Mouse (Mus musculus): ENCODE measurements around the gene Fcho1. TPM values are rescaled to one million over a fixed set of nuclear protein-coding genes. Genes with fewer than 3 reads are reported as not detected.

The Fcho1 gene
- polyA plus RNA-seq, 1 experiment: not detected

GRCm38 (mm10) chr8:71668220-71668975 lies 57.1 kb downstream of the Fcho1 start:
- 0 out of 2 replicates have a peak overlapping the region, but pooled peaks have one; percentile 29 for H3K27ac ChIP-seq (replicated peaks; ENCODE audit: low read depth, low read length)
- H3K4me1 ChIP-seq (ENCODE audit: control insufficient read depth, insufficient read depth, insufficient read length, low read length): peaks cover 10% of the 10 kb centered on the region
- H3K4me3 ChIP-seq (ENCODE audit: insufficient read depth, low read depth, low read length): peak overlapping the region; percentile 19

GRCm38 (mm10) chr8:71667256-71667655 lies 58.3 kb downstream of the Fcho1 start:
- H3K4me1 ChIP-seq (ENCODE audit: control insufficient read depth, insufficient read depth, insufficient read length, low read length): peaks cover 10% of the 10 kb centered on the region
- no peak overlapping the region for H3K4me3 ChIP-seq (ENCODE audit: insufficient read depth, low read depth, low read length)
- no peak overlapping the region for H3K27ac ChIP-seq (replicated peaks; ENCODE audit: low read depth, low read length)

- no peak overlapping the region for H3K4me3 ChIP-seq (ENCODE audit: insufficient read depth, low read depth, low read length)
- no peak overlapping the region for H3K27ac ChIP-seq (replicated peaks; ENCODE audit: low read depth, low read length)
- H3K4me1 ChIP-seq (ENCODE audit: control insufficient read depth, insufficient read depth, insufficient read length, low read length): peaks cover 10% of the 10 kb centered on the region
These were observed 58.7 kb downstream of the Fcho1 start for GRCm38 (mm10) chr8:71666855-71667254.

GRCm38 (mm10) chr8:71665331-71666130 lies 60.0 kb downstream of the Fcho1 start:
- Histone ChIP-seq H3K4me3 (ENCODE audit: insufficient read depth, low read depth, low read length) (no peak overlapping the region), H3K4me1 (ENCODE audit: control insufficient read depth, insufficient read depth, insufficient read length, low read length) (peaks cover 5% of the 10 kb centered on the region), H3K27ac (replicated peaks; ENCODE audit: low read depth, low read length) (no peak overlapping the region)

GRCm38 (mm10) chr8:71660325-71661120 lies 65.0 kb downstream of the Fcho1 start:
- Histone ChIP-seq H3K4me1 (ENCODE audit: control insufficient read depth, insufficient read depth, insufficient read length, low read length) (no peaks in the 10 kb centered on the region), H3K4me3 (ENCODE audit: insufficient read depth, low read depth, low read length) (no peak overlapping the region), H3K27ac (replicated peaks; ENCODE audit: low read depth, low read length) (no peak overlapping the region)

- Histone ChIP-seq H3K4me1 (ENCODE audit: control insufficient read depth, insufficient read depth, insufficient read length, low read length) (peaks cover under 1% of the 10 kb centered on the region; the same call in 1 of the 2 replicates), H3K4me3 (ENCODE audit: insufficient read depth, low read depth, low read length) (no peak overlapping the region), H3K27ac (replicated peaks; ENCODE audit: low read depth, low read length) (no peak overlapping the region)
These were observed 65.8 kb downstream of the Fcho1 start for GRCm38 (mm10) chr8:71659751-71660150.

GRCm38 (mm10) chr8:71658515-71659049 lies 66.9 kb downstream of the Fcho1 start:
- Histone ChIP-seq H3K27ac (replicated peaks; ENCODE audit: low read depth, low read length) (no peak overlapping the region), H3K4me1 (ENCODE audit: control insufficient read depth, insufficient read depth, insufficient read length, low read length) (peaks cover 2% of the 10 kb centered on the region; the same call in 1 of the 2 replicates), H3K4me3 (ENCODE audit: insufficient read depth, low read depth, low read length) (no peak overlapping the region)

Other genes with a start within 250 kb of the Fcho1 start
- gene Ano8, start 239.8 kb downstream of the Fcho1 start, polyA plus RNA-seq (2012; ENCODE audit: insufficient read depth, insufficient read length, missing spikeins): 7.3 and 9.3 TPM in 2 replicates
- 6.7 and 9.1 TPM in 2 replicates for gene Gtpbp3, start 237.6 kb downstream of the Fcho1 start, polyA plus RNA-seq (2012; ENCODE audit: insufficient read depth, insufficient read length, missing spikeins)
- gene Plvap, start 214.0 kb downstream of the Fcho1 start, polyA plus RNA-seq (2012; ENCODE audit: insufficient read depth, insufficient read length, missing spikeins): 4.3 and 6.1 TPM in 2 replicates
- gene Ccdc194, start 200.0 kb downstream of the Fcho1 start, polyA plus RNA-seq (2012; ENCODE audit: insufficient read depth, insufficient read length, missing spikeins): not detected in 2 replicates
- gene Bst2, start 188.3 kb downstream of the Fcho1 start, polyA plus RNA-seq (2012; ENCODE audit: insufficient read depth, insufficient read length, missing spikeins): 17.3 and 38.4 TPM in 2 replicates
- gene Mvb12a, start 182.8 kb downstream of the Fcho1 start, polyA plus RNA-seq (2012; ENCODE audit: insufficient read depth, insufficient read length, missing spikeins): 29.7 and 30.9 TPM in 2 replicates
- gene Tmem221, start 166.8 kb downstream of the Fcho1 start, polyA plus RNA-seq (2012; ENCODE audit: insufficient read depth, insufficient read length, missing spikeins): not detected in 2 replicates
- gene Nxnl1, start 159.1 kb downstream of the Fcho1 start, polyA plus RNA-seq (2012; ENCODE audit: insufficient read depth, insufficient read length, missing spikeins): 0.50 and 1.5 TPM in 2 replicates
- gene Slc27a1, start 156.8 kb downstream of the Fcho1 start, polyA plus RNA-seq (2012; ENCODE audit: insufficient read depth, insufficient read length, missing spikeins): 71.7 and 118 TPM in 2 replicates
- 181 and 189 TPM in 2 replicates for gene Pgls, start 133.5 kb downstream of the Fcho1 start, polyA plus RNA-seq (2012; ENCODE audit: insufficient read depth, insufficient read length, missing spikeins)
- 1.5 TPM in 1 of 2 replicates, not detected in the other for gene Fam129c, start 128.1 kb downstream of the Fcho1 start, polyA plus RNA-seq (2012; ENCODE audit: insufficient read depth, insufficient read length, missing spikeins)
- gene Colgalt1, start 114.7 kb downstream of the Fcho1 start, polyA plus RNA-seq (2012; ENCODE audit: insufficient read depth, insufficient read length, missing spikeins): 15.1 and 20.1 TPM in 2 replicates
- gene Unc13a, start 54.0 kb downstream of the Fcho1 start, polyA plus RNA-seq (2012; ENCODE audit: insufficient read depth, insufficient read length, missing spikeins): 0.32 and 1.6 TPM in 2 replicates
- gene Jak3, start 49.4 kb downstream of the Fcho1 start, polyA plus RNA-seq (2012; ENCODE audit: insufficient read depth, insufficient read length, missing spikeins): 13.9 and 14.6 TPM in 2 replicates
- 2.5 and 5.9 TPM in 2 replicates for gene Insl3, start 36.5 kb downstream of the Fcho1 start, polyA plus RNA-seq (2012; ENCODE audit: insufficient read depth, insufficient read length, missing spikeins)
- 1.5 and 2.8 TPM in 2 replicates for gene B3gnt3, start 23.9 kb downstream of the Fcho1 start, polyA plus RNA-seq (2012; ENCODE audit: insufficient read depth, insufficient read length, missing spikeins)
- gene Zfp709, start 156.3 kb upstream of the Fcho1 start, polyA plus RNA-seq (2012; ENCODE audit: insufficient read depth, insufficient read length, missing spikeins): 0.79 and 1.8 TPM in 2 replicates
- gene Zfp882, start 182.9 kb upstream of the Fcho1 start, polyA plus RNA-seq (2012; ENCODE audit: insufficient read depth, insufficient read length, missing spikeins): 1.7 and 1.9 TPM in 2 replicates
- gene Zfp617, start 182.9 kb upstream of the Fcho1 start, polyA plus RNA-seq (2012; ENCODE audit: insufficient read depth, insufficient read length, missing spikeins): 18.4 and 20.8 TPM in 2 replicates
- gene Zfp961, start 225.3 kb upstream of the Fcho1 start, polyA plus RNA-seq (2012; ENCODE audit: insufficient read depth, insufficient read length, missing spikeins): 13.7 and 16.6 TPM in 2 replicates